Mouse (Mus musculus): ENCODE data around the gene Ndufa7.
"Not testable (repeated sequence)": the region's sequence is repeated elsewhere in the genome, so short reads cannot be mapped to it uniquely, and the experiment has no call there.

Gene Ndufa7

DNA sequence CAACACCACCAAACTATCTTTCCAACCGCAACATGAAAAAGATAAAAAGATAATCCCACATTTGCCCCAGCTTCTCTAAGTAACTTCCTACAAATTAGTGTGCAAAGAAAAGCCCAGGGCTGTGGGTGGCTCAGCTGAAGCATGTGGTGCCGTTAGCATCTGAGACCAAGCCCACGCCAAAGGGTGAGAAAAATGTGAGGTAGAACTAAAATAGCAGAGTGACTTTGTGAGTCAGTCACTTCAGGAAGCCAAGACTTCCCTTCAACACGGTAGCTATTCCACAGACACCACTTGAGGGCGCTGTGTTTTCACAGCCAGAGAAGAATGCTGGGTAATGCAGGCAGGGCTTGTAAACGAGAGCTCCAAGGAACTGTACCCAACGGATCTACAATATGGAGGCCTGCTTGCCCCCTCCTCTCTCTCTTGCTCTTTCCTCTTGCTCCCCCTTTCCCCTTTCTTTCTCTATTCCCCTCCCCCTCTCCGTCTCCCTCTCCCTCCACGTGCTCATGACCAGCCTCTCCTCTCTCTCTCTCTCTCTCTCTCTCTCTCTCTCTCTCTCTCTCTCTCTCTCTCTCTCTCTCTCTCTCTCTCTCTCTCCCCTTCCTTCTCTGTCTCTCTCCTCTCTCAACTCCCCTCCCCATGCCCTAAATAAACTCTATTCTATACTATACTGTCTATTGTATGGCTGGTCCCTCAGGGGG lies 41.1 kb downstream of the Ndufa7 start:
- DNase-seq (ENCODE audit: inconsistent age in 2 of 2, low spot score in 1 of 2), result peak; percentile 63 to 84

DNA sequence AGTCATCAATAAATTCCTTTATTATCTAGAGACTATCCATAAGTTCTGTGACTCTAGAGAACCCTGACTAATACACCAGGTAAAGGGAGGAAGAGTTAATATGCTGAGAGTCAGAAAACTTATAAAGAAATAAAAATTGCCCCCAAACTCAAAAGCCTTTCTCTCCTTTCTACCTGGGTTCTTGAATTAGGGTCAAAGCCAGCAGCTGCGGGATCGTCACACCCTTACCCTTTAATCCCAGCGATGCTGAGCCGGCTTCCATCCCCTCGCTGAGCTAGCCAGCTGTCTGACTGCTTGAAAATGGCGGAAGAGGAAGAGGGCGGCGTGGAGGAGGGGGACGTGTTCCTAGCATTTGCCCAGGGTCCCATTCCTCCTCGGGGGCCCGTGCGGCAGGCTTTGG lies 49.2 kb downstream of the Ndufa7 start, which contains the start of gene Gm7029:
TSS of gene Gm7029 (plus strand) at position 301 of the 400 bp plus-strand sequence.
- not testable (repeated sequence) for DNase-seq (ENCODE audit: inconsistent age in 2 of 2, low spot score in 1 of 2)

DNA sequence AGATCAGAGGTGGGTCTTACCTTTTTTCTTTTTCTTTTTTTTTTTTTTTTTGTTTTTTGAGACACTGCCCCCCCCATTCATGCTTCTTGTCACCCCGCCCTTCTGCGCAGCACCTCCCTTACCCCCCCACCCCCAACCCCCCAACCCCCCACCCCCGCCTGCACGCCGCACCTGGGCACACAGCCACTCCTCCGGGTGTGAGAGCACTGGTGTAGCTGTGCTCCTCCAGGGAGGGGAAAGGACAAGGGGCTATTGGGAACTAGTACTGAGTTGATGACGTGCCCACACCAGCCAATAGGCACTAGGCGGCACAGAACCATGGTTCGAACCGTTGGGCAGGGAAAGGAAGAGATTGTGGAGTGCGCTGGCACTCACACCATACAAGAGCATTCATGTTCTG lies 50.0 kb downstream of the Ndufa7 start:
- DNase-seq (ENCODE audit: inconsistent age in 2 of 2, low spot score in 1 of 2), result no peak

DNA sequence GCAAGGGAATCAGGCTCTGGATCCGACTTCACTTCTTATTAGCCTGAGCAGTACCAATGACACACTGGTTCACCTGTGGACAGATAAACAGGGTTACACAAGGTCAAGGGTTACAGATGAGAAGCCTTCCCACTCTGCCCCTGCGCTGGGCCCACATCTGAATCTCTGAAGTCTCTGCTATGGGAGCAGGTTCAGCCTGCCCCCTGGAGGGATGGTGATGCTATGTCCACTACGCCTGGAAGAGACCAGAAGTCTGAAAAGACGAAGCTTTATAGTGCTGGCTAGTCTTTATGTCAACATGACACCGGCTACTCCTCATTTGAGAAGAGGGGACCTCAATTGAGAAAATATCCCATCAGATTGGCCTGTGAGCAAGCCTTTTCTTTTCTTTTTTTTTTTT lies 51.4 kb downstream of the Ndufa7 start:
- DNase-seq (ENCODE audit: inconsistent age in 2 of 2, low spot score in 1 of 2), result peak in 1 of 2 experiments; percentile 51

DNA sequence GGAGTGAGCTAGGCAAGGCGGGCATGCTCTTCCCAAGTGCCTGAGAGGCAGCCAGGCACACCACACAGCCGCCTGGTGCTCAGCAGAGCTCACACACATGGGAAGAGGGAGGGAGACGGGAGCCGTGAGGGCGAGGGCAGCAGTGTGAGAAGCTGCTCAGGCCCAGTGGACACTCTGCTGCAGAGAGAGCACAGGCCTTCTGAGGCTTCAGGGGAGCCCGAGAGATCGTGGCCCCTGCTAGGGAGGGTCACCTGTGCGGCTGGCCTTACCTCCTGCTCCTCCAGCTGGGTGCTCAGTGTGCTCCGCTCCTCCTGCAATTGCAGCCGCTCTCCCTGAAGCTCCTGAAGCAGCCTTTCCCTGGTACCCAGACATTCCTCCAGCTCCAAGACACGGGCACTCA lies 59.9 kb downstream of the Ndufa7 start:
- DNase-seq (ENCODE audit: inconsistent age in 2 of 2, low spot score in 1 of 2), result not testable (repeated sequence)

DNA sequence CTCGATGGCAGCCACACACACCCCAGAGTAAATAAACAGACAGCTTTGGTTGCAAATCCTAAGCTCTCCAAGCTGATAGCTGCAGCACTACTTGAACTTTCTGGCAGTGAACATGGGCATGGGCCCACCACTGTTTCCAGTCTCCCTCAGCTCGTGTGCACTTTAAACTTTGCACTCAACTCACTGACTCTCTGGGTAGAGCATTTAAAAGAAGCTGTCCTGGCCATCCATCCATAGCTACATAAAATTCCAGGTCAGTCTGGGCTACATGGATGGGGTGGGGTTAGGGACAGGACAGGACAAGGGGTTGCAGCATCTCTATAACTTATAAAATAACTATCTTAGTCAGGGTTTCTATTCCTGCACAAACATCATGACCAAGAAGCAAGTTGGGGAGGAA lies 63.4 kb downstream of the Ndufa7 start:
- DNase-seq (ENCODE audit: inconsistent age in 2 of 2, low spot score in 1 of 2), result not testable (repeated sequence)

All from adrenal gland, adult (tissue).